Mouse (Mus musculus): ENCODE measurements around the gene Ak6. TPM values are rescaled to one million over a fixed set of nuclear protein-coding genes. Genes with fewer than 3 reads are reported as not detected.

Gene Ak6
- polyA plus RNA-seq, 1 experiment, result 222 TPM

DNA sequence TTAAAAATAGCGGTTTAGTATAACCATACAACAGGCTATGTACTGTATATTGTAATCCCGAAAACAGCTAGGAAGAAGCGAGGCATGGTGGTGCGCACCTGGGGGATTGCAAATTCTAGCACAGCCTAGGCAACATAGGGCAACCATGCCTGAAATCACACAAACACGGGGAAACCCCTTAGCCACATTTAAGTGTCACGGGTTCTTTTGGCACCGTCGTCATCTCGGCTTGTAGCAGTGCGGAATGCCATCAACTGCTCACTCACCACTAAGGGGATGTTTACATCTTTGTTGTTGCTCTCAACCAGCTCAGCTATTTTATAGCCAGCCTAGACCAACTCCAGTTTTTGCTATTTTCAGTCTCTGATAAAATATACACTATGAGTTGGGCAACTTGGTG is 48.1 kb downstream of the Ak6 start:
- Histone ChIP-seq H3K4me3 (ENCODE audit: insufficient read depth, low read length) (no peak overlapping the region), H3K27ac (ENCODE audit: insufficient read depth, low read length) (no peak overlapping the region), H3K4me1 (ENCODE audit: control insufficient read depth, insufficient read depth, low read length) (no peaks in the 10 kb centered on the region)
- TF ChIP-seq POLR2A (IDR thresholded peaks at IDR 0.05; ENCODE audit: low read depth, low read length), result no peak
- no peak for TF ChIP-seq CTCF (IDR thresholded peaks at IDR 0.05; ENCODE audit: borderline replicate concordance, insufficient read depth, low read length)

DNA sequence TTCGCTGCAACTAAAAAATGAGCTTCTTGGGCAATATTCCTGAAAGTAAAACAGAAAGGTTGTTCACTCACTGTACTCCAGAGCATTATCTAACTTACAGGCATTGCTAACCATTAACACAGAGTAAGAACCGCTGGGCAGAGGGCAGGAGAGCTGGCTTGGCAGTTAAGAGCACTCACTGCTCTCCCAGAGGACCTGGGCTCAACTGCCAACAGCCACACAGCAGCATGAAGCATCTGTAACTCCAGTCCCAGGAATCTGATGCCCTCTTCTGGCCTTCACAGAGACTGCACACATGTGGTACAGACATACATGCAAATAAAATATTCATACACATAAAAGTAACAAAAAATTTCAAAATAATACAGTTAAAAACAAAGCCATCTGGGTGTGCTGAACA is 52.7 kb downstream of the Ak6 start:
- H3K27ac ChIP-seq (ENCODE audit: insufficient read depth, low read length), result no peak overlapping the region
- no peak overlapping the region for H3K4me3 ChIP-seq (ENCODE audit: insufficient read depth, low read length)
- no peak for TF ChIP-seq CTCF (IDR thresholded peaks at IDR 0.05; ENCODE audit: borderline replicate concordance, insufficient read depth, low read length)
- no peak for TF ChIP-seq POLR2A (IDR thresholded peaks at IDR 0.05; ENCODE audit: low read depth, low read length)
- H3K4me1 ChIP-seq (ENCODE audit: control insufficient read depth, insufficient read depth, low read length), result no peaks in the 10 kb centered on the region

GRCm38 (mm10) chr13:100706206-100706605 is 55.4 kb downstream of the Ak6 start:
- Histone ChIP-seq H3K4me3 (ENCODE audit: insufficient read depth, low read length) (no peak overlapping the region), H3K4me1 (ENCODE audit: control insufficient read depth, insufficient read depth, low read length) (no peaks in the 10 kb centered on the region), H3K27ac (ENCODE audit: insufficient read depth, low read length) (no peak overlapping the region)
- no peak for TF ChIP-seq CTCF (IDR thresholded peaks at IDR 0.05; ENCODE audit: borderline replicate concordance, insufficient read depth, low read length)
- no peak for TF ChIP-seq POLR2A (IDR thresholded peaks at IDR 0.05; ENCODE audit: low read depth, low read length)

- H3K27ac ChIP-seq (ENCODE audit: insufficient read depth, low read length), result no peak overlapping the region
- no peak overlapping the region for H3K4me3 ChIP-seq (ENCODE audit: insufficient read depth, low read length)
- TF ChIP-seq CTCF (IDR thresholded peaks at IDR 0.05; ENCODE audit: borderline replicate concordance, insufficient read depth, low read length) (no peak), POLR2A (IDR thresholded peaks at IDR 0.05; ENCODE audit: low read depth, low read length) (no peak)
- no peaks in the 10 kb centered on the region for H3K4me1 ChIP-seq (ENCODE audit: control insufficient read depth, insufficient read depth, low read length)
Measured at GRCm38 (mm10) chr13:100715467-100715866, 64.7 kb downstream of the Ak6 start.

Other genes starting within 250 kb of the Ak6 start
- gene Naip1, start 198.1 kb upstream of the Ak6 start, polyA plus RNA-seq (2011; ENCODE audit: insufficient read length, low read depth, missing spikeins), result not detected in 2 replicates
- 30.8 and 42.1 TPM in 2 replicates for gene Gtf2h2, start 158.4 kb upstream of the Ak6 start, polyA plus RNA-seq (2011; ENCODE audit: insufficient read length, low read depth, missing spikeins)
- not detected in 2 replicates for gene Ocln, start 98.3 kb upstream of the Ak6 start, polyA plus RNA-seq (2011; ENCODE audit: insufficient read length, low read depth, missing spikeins)
- gene Marveld2, start 34.0 kb upstream of the Ak6 start, polyA plus RNA-seq (2011; ENCODE audit: insufficient read length, low read depth, missing spikeins), result 0.17 TPM in 1 of 2 replicates, not detected in the other
- gene Rad17, start 72 bp downstream of the Ak6 start, polyA plus RNA-seq (2011; ENCODE audit: insufficient read length, low read depth, missing spikeins), result 21.9 and 22.0 TPM in 2 replicates
- gene Taf9, start 600 bp downstream of the Ak6 start, polyA plus RNA-seq (2011; ENCODE audit: insufficient read length, low read depth, missing spikeins), result 3.9 and 6.2 TPM in 2 replicates
- gene Ccdc125, start 18.7 kb downstream of the Ak6 start, polyA plus RNA-seq (2011; ENCODE audit: insufficient read length, low read depth, missing spikeins), result 1.4 and 2.3 TPM in 2 replicates
- gene Cdk7, start 80.0 kb downstream of the Ak6 start, polyA plus RNA-seq (2011; ENCODE audit: insufficient read length, low read depth, missing spikeins), result 81.4 and 82.4 TPM in 2 replicates
- 62.8 and 64.2 TPM in 2 replicates for gene Mrps36, start 93.7 kb downstream of the Ak6 start, polyA plus RNA-seq (2011; ENCODE audit: insufficient read length, low read depth, missing spikeins)
- 17.4 and 20.9 TPM in 2 replicates for gene Cenph, start 124.9 kb downstream of the Ak6 start, polyA plus RNA-seq (2011; ENCODE audit: insufficient read length, low read depth, missing spikeins)
- gene Ccnb1, start 135.6 kb downstream of the Ak6 start, polyA plus RNA-seq (2011; ENCODE audit: insufficient read length, low read depth, missing spikeins), result 84.2 and 103 TPM in 2 replicates
- gene Slc30a5, start 182.4 kb downstream of the Ak6 start, polyA plus RNA-seq (2011; ENCODE audit: insufficient read length, low read depth, missing spikeins), result 54.5 and 58.8 TPM in 2 replicates

Data from embryonic fibroblast, embryonic 13.5 days (primary cell).